Mouse (Mus musculus) hindbrain, embryonic 10.5 days (tissue): Measurements from ENCODE around the gene Kif3c. TPM values are rescaled to one million over a fixed set of nuclear protein-coding genes. Genes with fewer than 3 reads are reported as not detected.

ENCODE experiments used
- DNase-seq: peaks from one replicate; pipeline ENCODE4 v3.0.0-alpha.2; 2017; ENCODE audit warnings: low spot score
- H3K27ac ChIP-seq: fragments of 300-500 bp; sonication (generic); 2 replicates; pipeline ENCODE4 v1.5.1; 2016; ENCODE audit warnings: mild to moderate bottlenecking, moderate library complexity
- H3K27me3 ChIP-seq: fragments of 300-500 bp; sonication (generic); 2 replicates; pipeline ENCODE4 v1.6.1; 2016; ENCODE audit warnings: mild to moderate bottlenecking; ENCODE audit not compliant: poor library complexity, insufficient read depth, severe bottlenecking
- H3K36me3 ChIP-seq: fragments of 300-500 bp; sonication (generic); 2 replicates; pipeline ENCODE4 v1.6.1; 2016; ENCODE audit warnings: mild to moderate bottlenecking, moderate library complexity
- H3K4me1 ChIP-seq: fragments of 300-500 bp; sonication (generic); replicated peaks from 2 replicates; pipeline ENCODE4 v1.6.1; 2016; ENCODE audit warnings: mild to moderate bottlenecking
- H3K4me3 ChIP-seq: fragments of 300-500 bp; sonication (generic); 2 replicates; pipeline ENCODE4 v1.5.1; 2016; ENCODE audit warnings: mild to moderate bottlenecking, moderate library complexity
- H3K9me3 ChIP-seq: fragments of 300-500 bp; sonication (generic); 2 replicates; pipeline ENCODE4 v1.6.1; 2016; ENCODE audit warnings: mild to moderate bottlenecking, moderate library complexity
- whole genome bisulfite sequencing: fragments of 180-500 bp; shearing (Covaris S2); methylation state at CpG from one replicate; pipeline ENCODE4 v1.1.7; 2016; 5-methylcytosine and 5-hydroxymethylcytosine counted together
- polyA plus RNA-seq: library from polyadenylated mRNA; unstranded; fragments of >200 nt; fragmentation: Nextera tagmentation; extraction: Ambion mirVana; gene quantifications from 2 replicates; pipeline ENCODE4 v1.2.1, GENCODE M21; 2016

Kif3c gene
- polyA plus RNA-seq, 1 experiment from 2014 or later, result 32.5 TPM

DNA sequence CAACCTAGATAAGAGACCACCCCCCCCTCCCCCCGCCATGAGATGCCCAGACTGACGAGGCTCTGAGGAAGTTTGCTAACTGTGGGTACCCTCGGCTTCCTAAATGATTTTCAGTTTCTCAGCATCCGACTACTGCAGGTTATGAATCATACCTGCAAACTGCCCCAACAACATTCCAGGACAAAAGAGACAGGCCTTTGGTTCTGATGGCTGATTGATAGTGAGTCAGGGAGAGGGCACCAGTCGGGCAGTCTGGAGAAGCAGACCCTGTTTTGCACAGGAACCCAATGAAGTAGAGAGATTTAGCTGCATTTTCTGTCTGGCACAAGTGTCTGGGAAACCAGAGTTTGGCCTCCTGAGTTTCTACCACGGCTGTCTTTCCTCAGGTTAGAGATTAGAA, 12.7 kb upstream of the Kif3c start:
- H3K4me1 ChIP-seq, result no peaks in the 10 kb centered on the region
- no peaks in the 10 kb centered on the region for H3K27me3 ChIP-seq
- no peak for DNase-seq
- H3K36me3 ChIP-seq, result no peaks in the 10 kb centered on the region
- 81% methylated on average over 6 of the region's 6 CpGs for WGBS
- no peak overlapping the region for H3K27ac ChIP-seq
- H3K4me3 ChIP-seq, result no peak overlapping the region
- no peaks in the 10 kb centered on the region; the same call in 1 of the 2 replicates for H3K9me3 ChIP-seq

DNA sequence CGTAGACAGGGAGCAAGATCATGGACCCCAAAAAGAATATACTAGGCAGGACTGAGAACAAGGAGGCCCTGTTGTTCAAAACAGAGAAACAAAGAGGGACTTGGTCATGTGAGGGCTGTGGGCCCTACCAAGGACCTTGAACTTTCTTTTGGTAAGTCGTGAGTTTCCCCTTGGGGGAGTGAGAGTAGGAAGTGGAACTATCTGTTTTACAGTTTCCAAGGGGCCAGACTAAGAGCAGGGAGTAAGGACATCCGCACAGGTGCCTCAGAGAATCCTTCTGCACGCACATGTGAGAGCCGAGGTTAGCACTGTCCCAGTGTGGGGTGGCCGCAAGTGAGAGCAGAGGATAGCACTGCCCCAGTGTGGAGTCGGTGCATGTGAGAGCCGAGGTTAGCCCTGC, 9.9 kb upstream of the Kif3c start:
- no peak overlapping the region for H3K27ac ChIP-seq
- 84% methylated on average over 8 of the region's 8 CpGs for WGBS
- no peaks in the 10 kb centered on the region for H3K36me3 ChIP-seq
- H3K4me1 ChIP-seq, result no peaks in the 10 kb centered on the region
- no peak for DNase-seq
- H3K4me3 ChIP-seq, result no peak overlapping the region
- no peaks in the 10 kb centered on the region for H3K27me3 ChIP-seq
- H3K9me3 ChIP-seq, result no peaks in the 10 kb centered on the region; the same call in 1 of the 2 replicates

DNA sequence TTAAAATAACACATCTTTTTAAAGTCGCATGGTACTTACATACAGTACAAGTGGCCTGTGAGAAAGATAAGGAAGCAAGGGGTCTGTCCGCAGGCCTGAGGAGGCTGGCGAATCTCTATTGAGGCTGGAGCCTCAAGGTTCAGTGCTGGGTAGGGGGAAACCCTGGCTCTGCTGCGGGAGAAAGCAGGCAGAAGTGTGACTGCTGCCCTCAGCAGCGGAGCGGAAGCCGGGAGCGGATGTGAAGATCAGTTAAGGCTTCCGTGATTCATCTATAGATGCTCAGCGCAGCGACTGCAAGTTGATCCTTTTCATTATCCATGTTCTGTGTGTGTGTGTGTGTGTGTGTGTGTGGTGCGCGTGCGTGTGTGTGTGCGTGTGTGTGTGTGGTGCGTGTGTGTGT, 8.1 kb upstream of the Kif3c start:
- no peaks in the 10 kb centered on the region for H3K9me3 ChIP-seq
- no peaks in the 10 kb centered on the region for H3K27me3 ChIP-seq
- H3K27ac ChIP-seq, result no peak overlapping the region
- 63% methylated on average over 16 of the region's 16 CpGs for WGBS
- no peaks in the 10 kb centered on the region for H3K36me3 ChIP-seq
- no peaks in the 10 kb centered on the region for H3K4me1 ChIP-seq
- DNase-seq, result no peak
- H3K4me3 ChIP-seq, result no peak overlapping the region

DNA sequence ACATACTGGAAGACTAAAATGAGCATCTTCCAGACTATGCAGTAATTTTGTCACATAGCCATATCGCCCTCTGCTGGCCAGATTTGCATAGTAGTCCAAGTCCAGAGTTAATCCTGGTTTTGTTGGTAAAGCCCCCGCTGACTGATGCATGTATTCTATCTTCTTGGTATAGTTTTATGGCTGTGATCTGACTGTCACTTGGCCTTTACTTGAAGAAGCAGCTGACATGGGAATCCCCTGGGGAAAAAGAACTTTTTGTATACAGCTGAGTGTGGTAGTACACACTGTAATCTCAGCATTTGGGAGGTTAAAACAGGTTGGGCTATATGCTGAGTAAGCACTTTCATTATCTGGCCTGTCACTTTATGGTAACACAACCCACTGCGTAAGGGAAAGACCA, 5.6 kb upstream of the Kif3c start:
- Histone ChIP-seq H3K4me1 (no peaks in the 10 kb centered on the region), H3K27me3 (no peaks in the 10 kb centered on the region), H3K27ac (no peak overlapping the region), H3K4me3 (no peak overlapping the region), H3K9me3 (no peaks in the 10 kb centered on the region), H3K36me3 (no peaks in the 10 kb centered on the region)
- 34% methylated on average over 3 of the region's 3 CpGs for WGBS
- DNase-seq, result peak; percentile 58

DNA sequence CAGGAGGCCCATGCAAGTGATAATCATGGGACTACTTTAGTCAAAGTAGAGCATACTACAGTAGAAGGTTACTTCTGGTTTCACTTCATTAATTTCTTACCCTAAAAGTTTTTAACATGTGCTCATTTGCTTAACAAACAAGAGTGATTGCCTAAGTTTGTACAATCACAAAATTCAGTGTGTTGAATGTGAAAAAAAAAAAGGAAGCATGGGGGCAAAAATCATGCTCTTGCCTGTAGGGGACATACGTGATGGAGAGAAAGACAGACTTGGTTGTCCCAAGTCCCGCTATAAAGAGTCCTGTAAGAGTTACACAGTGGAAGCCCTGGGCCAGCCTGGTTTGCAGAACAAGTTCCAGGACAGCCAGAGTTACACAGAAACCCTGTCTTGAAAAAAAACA, 4.9 kb upstream of the Kif3c start:
- Histone ChIP-seq H3K27ac (no peak overlapping the region), H3K27me3 (no peaks in the 10 kb centered on the region), H3K36me3 (no peaks in the 10 kb centered on the region), H3K4me1 (peaks cover 4% of the 10 kb centered on the region), H3K4me3 (no peak overlapping the region), H3K9me3 (0 out of 2 replicates have a peak, but pooled peaks cover 3% of the 10 kb centered on the region)
- no peak for DNase-seq
- WGBS, result 91% methylated on average over 2 of the region's 2 CpGs

DNA sequence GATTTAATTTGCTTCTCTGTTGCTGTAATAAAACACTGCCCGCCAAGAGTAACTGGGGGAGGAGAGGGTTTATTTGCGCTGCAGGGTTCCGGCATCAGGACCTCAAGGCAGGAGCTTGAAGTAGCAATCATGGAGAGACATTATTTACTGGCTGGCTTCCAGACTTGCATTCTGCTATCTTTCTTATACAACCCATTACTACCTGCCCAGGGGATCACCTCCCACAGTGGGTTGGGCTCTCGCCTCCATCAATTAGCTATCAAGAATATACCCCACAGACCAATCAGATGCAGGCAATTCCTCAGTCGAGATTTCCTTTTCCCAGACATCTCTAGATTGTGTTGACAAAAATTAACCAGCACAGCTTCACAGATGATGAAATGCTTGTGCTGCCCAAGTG, 856 bp upstream of the Kif3c start:
- no peak for DNase-seq
- 94% methylated on average over 5 of the region's 5 CpGs for WGBS
- Histone ChIP-seq H3K4me1 (peaks cover 38% of the 10 kb centered on the region), H3K4me3 (no peak overlapping the region), H3K9me3 (peaks cover 21% of the 10 kb centered on the region), H3K27ac (peak overlapping the region; percentile 93), H3K27me3 (no peaks in the 10 kb centered on the region), H3K36me3 (peaks cover 24% of the 10 kb centered on the region)

DNA sequence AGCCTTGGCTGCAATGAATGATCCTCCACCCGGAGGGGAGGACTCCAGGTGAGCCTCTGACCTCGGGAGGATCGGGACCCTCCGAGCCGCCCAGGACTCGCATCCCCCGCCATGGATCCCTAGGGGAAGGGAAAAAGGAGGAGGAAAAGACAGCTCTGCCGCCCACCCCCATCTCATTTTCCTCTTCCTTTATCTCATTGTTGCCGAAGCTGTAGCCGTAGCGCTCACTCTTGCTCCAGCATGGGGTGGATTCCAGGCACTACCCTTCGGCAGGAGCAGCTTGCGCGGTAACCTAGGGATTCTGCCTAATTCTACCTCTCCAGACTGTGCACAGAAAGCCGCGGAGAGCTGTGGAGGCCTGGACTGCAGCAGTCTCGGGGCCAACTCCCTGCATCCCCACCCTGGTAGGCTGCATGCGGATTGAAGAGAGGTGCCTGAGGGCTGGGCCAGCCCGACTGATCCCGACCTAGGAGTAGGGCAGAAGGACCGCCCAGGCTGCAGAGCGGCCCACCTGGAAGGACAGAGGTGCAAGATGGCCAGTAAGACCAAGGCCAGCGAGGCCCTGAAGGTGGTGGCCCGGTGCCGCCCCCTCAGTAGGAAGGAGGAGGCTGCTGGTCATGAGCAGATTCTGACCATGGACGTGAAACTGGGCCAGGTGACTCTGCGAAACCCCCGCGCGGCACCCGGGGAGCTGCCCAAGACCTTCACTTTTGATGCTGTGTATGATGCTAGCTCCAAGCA, 687 bp downstream of the Kif3c start:
- Histone ChIP-seq H3K27me3 (no peaks in the 10 kb centered on the region), H3K4me3 (peak overlapping the region; percentile 81), H3K27ac (peak overlapping the region; percentile 93), H3K36me3 (peaks cover 24% of the 10 kb centered on the region), H3K9me3 (peaks cover 21% of the 10 kb centered on the region), H3K4me1 (peaks cover 53% of the 10 kb centered on the region)
- WGBS, result 2% methylated on average over 31 of the region's 31 CpGs
- peak; percentile 52 for DNase-seq

DNA sequence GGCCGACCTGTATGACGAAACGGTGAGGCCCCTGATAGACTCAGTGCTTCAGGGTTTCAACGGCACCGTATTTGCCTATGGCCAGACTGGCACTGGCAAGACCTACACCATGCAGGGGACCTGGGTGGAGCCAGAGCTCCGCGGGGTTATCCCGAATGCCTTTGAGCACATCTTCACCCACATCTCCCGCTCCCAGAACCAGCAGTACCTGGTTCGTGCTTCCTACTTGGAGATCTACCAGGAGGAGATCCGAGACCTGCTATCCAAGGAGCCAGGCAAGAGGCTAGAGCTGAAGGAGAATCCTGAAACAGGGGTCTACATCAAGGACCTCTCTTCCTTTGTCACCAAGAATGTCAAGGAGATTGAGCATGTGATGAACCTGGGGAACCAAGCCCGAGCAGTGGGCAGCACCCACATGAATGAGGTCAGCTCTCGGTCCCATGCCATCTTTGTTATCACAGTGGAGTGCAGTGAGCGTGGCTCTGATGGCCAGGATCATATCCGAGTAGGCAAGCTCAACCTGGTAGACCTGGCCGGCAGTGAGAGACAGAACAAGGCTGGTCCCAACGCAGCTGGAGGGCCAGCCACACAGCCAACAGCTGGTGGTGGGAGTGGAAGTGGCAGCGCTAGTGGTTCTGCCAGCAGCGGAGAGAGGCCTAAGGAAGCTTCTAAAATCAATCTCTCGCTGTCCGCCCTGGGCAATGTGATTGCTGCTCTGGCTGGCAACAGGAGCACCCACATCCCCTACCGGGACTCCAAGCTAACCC, 1.4 kb downstream of the Kif3c start:
- DNase-seq, result no peak
- peak overlapping the region; percentile 93 for H3K27ac ChIP-seq
- peaks cover 60% of the 10 kb centered on the region for H3K4me1 ChIP-seq

DNA sequence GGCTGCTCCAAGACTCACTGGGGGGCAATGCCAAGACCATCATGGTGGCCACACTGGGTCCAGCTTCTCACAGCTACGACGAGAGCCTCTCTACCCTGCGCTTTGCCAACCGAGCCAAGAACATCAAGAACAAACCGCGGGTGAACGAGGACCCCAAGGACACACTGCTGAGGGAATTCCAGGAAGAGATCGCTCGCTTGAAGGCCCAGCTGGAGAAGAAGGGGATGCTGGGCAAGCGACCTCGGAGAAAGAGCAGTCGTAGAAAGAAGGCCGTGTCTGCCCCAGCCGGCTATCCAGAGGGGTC, 2.0 kb downstream of the Kif3c start:
- WGBS, result 97% methylated on average over 14 of the region's 14 CpGs
- peaks cover 66% of the 10 kb centered on the region for H3K4me1 ChIP-seq
- no peak for DNase-seq
- H3K36me3 ChIP-seq, result peaks cover 24% of the 10 kb centered on the region
- H3K27ac ChIP-seq, result no peak overlapping the region
- peak overlapping the region; percentile 81 for H3K4me3 ChIP-seq
- H3K27me3 ChIP-seq, result no peaks in the 10 kb centered on the region
- H3K9me3 ChIP-seq, result peaks cover 21% of the 10 kb centered on the region

More for the DNA sequence above, 1.4 kb downstream of the Kif3c start:
- Histone ChIP-seq H3K36me3 (peaks cover 24% of the 10 kb centered on the region), H3K4me3 (peak overlapping the region; percentile 81), H3K27me3 (no peaks in the 10 kb centered on the region), H3K9me3 (peaks cover 21% of the 10 kb centered on the region)
- 66% methylated on average over 22 of the region's 22 CpGs for WGBS

DNA sequence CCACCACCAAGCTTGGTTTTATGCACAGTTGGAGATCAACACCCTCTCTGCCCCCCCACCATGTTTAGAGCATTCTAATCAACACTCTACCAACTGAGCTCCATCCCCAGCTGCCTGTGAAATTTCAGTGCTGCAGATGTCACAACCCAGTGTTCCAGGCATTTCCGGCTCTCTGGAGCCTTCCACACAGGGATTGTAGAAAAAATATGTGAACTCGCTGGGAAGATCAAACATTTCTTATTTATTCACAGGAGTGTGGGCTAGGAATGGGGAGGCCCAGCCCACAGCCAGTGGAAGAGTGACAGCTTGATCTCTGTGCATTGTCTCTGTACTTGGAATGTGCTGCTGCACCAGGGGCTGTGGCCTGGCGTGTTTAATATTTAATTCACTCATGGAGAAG, 3.8 kb downstream of the Kif3c start:
- no peak for DNase-seq
- Histone ChIP-seq H3K4me1 (peaks cover 71% of the 10 kb centered on the region), H3K27ac (peak overlapping the region; percentile 56)

DNA sequence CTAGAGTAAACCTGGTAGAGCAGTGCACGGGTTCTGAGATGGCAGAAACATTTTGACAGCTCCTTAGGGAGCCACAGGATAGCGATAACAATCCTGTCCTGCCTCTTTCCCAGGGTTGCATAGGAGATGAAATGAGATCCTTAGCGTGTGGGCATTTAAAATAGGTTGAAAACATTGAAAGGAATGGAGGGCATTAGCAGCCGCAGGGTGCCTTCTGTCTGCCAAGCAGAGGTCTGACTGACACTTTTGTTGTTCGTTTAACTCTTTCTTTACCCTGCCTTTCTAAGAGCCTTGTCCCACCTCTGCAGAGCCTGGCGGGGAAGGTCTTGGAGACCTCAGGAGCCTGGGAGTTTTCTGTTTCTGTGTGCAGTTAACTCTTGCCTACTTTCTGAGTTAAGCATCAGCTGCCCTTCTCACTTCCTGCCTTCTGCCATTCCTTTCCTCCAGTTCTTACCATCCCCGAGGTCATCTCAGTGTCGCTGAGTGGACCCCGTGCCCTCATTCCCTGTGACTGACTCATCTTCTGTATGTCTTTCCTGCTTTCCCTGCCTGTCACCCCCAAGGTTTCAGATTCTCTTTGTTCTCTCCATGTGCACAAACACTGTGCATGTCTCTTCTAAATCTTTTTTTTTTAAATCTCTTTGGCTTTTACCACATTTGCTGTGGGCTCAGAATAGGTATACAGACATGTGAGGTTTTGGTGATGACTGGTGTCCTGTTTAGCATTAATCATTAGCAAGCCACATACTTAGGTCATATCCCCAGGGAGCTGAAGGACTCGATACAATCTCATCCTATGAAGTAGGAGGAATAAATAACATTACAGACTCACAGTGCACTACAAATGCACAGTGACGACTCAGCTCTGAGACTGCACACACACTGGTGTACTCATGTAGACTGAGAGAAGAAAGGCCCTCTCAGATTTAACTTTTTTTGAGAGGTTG, 6.3 kb downstream of the Kif3c start:
- DNase-seq, result no peak
- peak overlapping the region; percentile 75 for H3K27ac ChIP-seq
- H3K4me3 ChIP-seq, result peak overlapping the region; percentile 39
- H3K4me1 ChIP-seq, result peaks cover 60% of the 10 kb centered on the region
- no peaks in the 10 kb centered on the region for H3K27me3 ChIP-seq
- peaks cover 51% of the 10 kb centered on the region for H3K36me3 ChIP-seq
- 12% methylated on average over 11 of the region's 11 CpGs for WGBS
- H3K9me3 ChIP-seq, result peaks cover 13% of the 10 kb centered on the region

More for the DNA sequence above, 3.8 kb downstream of the Kif3c start:
- Histone ChIP-seq H3K4me3 (peak overlapping the region; percentile 38), H3K9me3 (peaks cover 21% of the 10 kb centered on the region), H3K27me3 (no peaks in the 10 kb centered on the region), H3K36me3 (peaks cover 31% of the 10 kb centered on the region)
- WGBS, result 38% methylated on average over 3 of the region's 3 CpGs

DNA sequence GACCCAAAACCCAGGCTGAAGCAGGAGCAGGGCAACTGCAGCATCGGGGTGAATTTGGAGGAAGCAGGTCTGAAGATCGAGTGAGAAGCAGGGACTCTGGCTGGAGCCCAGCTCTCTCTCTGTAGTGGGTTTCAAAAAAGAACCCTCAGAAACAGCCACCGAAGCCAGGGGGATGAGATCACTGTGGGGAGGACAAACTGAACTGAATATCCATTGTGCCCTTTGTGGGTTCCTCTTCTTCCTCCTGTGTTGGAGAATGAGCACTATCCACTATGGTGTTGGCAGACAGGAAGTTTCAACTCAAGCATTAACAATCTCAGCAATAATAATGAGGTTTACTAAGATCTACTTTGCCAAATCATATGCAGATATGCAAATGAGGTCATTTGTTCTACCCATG, 7.1 kb downstream of the Kif3c start:
- no peak overlapping the region for H3K4me3 ChIP-seq
- WGBS, result 62% methylated on average over 3 of the region's 3 CpGs

More for the DNA sequence above, 7.1 kb downstream of the Kif3c start:
- H3K9me3 ChIP-seq, result peaks cover 7% of the 10 kb centered on the region
- DNase-seq, result no peak
- H3K36me3 ChIP-seq, result peaks cover 44% of the 10 kb centered on the region
- H3K27me3 ChIP-seq, result no peaks in the 10 kb centered on the region
- H3K4me1 ChIP-seq, result peaks cover 52% of the 10 kb centered on the region
- 0 out of 2 replicates have a peak overlapping the region, but pooled peaks have one; percentile 66 for H3K27ac ChIP-seq
